Mouse (Mus musculus) small intestine, adult 2 months (tissue): ENCODE results near the gene Dvl2.

Source experiments
- CTCF ChIP-seq: fragments of 200-500 bp; IDR thresholded peaks from 2 replicates; pipeline ENCODE4 v1.5.1; 2012; ENCODE audit warnings: low read depth, mild to moderate bottlenecking, control low read depth, inconsistent platforms, low read length, moderate library complexity, mixed read lengths; ENCODE audit not compliant: insufficient replicate concordance, insufficient read length; ENCODE audit errors: extremely low read depth
- POLR2A ChIP-seq: fragments of 200-500 bp; IDR thresholded peaks from 2 replicates; pipeline ENCODE4 v1.6.1; 2012; ENCODE audit warnings: low read depth, mild to moderate bottlenecking, control low read depth, inconsistent platforms, low read length, moderate library complexity

GRCm38 (mm10) chr11:70027397-70027796 lies 27.0 kb downstream of the Dvl2 start:
- TF ChIP-seq CTCF (no peak), POLR2A (no peak)
